Mouse (Mus musculus) kidney, postnatal 36 days (tissue): ENCODE measurements around the gene Slc51a.

Experiments used
- DNase-seq, 2 experiments: peaks; one replicate each; pipeline ENCODE4 v3.0.0; 2021 to 2022; ENCODE audit warnings: mixed read lengths in 2 of 2

The Slc51a gene

GRCm38 (mm10) chr16:32427506-32427905 is 60.2 kb downstream of the Slc51a start:
- DNase-seq: peak; percentile 36 to 62
